Mouse (Mus musculus): ENCODE results near the gene Gm49403.
"Not testable (repeated sequence)": the region's sequence is repeated elsewhere in the genome, so short reads cannot be mapped to it uniquely, and the experiment has no call there.

Gene Gm49403

GRCm38 (mm10) chr19:8872266-8872840, 11.4 kb upstream of the Gm49403 start:
- no peak for DNase-seq

- DNase-seq: no peak
These were observed 8.7 kb upstream of the Gm49403 start for GRCm38 (mm10) chr19:8875031-8875430.

GRCm38 (mm10) chr19:8880311-8881033, 3.3 kb upstream of the Gm49403 start, which contains the start of gene Uqcc3:
TSS of gene Uqcc3 (minus strand) at chr19:8880923.
- peak; percentile 93 for DNase-seq

GRCm38 (mm10) chr19:8881034-8881392, 2.7 kb upstream of the Gm49403 start:
- DNase-seq: no peak

GRCm38 (mm10) chr19:8886916-8887584, 3.3 kb downstream of the Gm49403 start:
- DNase-seq: no peak

GRCm38 (mm10) chr19:8887585-8888463, 4.1 kb downstream of the Gm49403 start:
- no peak for DNase-seq

GRCm38 (mm10) chr19:8888511-8889385, 5.0 kb downstream of the Gm49403 start, which contains the start of the genes 1810009A15Rik and Gm49416:
TSS of gene 1810009A15Rik (plus strand) at chr19:8888853.
TSS of gene Gm49416 (plus strand) at chr19:8888926.
- peak; percentile 95 for DNase-seq

- DNase-seq: peak; percentile 87
These were observed 9.4 kb downstream of the Gm49403 start, which contains the start of gene Ints5 for GRCm38 (mm10) chr19:8892829-8893766. TSS of gene Ints5 (plus strand) at chr19:8893005.

GRCm38 (mm10) chr19:8895397-8895960, 11.7 kb downstream of the Gm49403 start:
- no peak for DNase-seq

GRCm38 (mm10) chr19:8896231-8896630, 12.5 kb downstream of the Gm49403 start:
- DNase-seq: not testable (repeated sequence)

- peak; percentile 15 for DNase-seq
These were observed 13.6 kb downstream of the Gm49403 start for GRCm38 (mm10) chr19:8897211-8897864.

GRCm38 (mm10) chr19:8897865-8898495, 14.2 kb downstream of the Gm49403 start, which contains the start of gene Ganab:
TSS of gene Ganab (plus strand) at chr19:8898071.
- DNase-seq: peak; percentile 93

- no peak for DNase-seq
These were observed 14.8 kb downstream of the Gm49403 start for GRCm38 (mm10) chr19:8898576-8898975.

- DNase-seq: no peak
These were observed 15.3 kb downstream of the Gm49403 start for GRCm38 (mm10) chr19:8899079-8899478.

GRCm38 (mm10) chr19:8903412-8903811, 19.7 kb downstream of the Gm49403 start:
- no peak for DNase-seq

GRCm38 (mm10) chr19:8908531-8908930, 24.8 kb downstream of the Gm49403 start:
- DNase-seq: no peak

GRCm38 (mm10) chr19:8911810-8912209, 28.1 kb downstream of the Gm49403 start:
- no peak for DNase-seq

- no peak for DNase-seq
These were observed 30.5 kb downstream of the Gm49403 start for GRCm38 (mm10) chr19:8914212-8914611.

GRCm38 (mm10) chr19:8919000-8919399, 35.3 kb downstream of the Gm49403 start:
- DNase-seq: no peak
